Mouse (Mus musculus) megakaryocyte, embryonic 14.5 days (primary cell): ENCODE data around the gene Mgat2.

Experiments
- FLI1 ChIP-seq: IDR thresholded peaks from 2 replicates; pipeline ENCODE4 v1.6.1; 2012; ENCODE audit warnings: low read length, inconsistent platforms, mixed read lengths
- GATA1 ChIP-seq: IDR thresholded peaks from 3 replicates; pipeline ENCODE4 v1.6.1; 2012; ENCODE audit warnings: mixed read lengths, low read length, inconsistent platforms, borderline replicate concordance

DNA sequence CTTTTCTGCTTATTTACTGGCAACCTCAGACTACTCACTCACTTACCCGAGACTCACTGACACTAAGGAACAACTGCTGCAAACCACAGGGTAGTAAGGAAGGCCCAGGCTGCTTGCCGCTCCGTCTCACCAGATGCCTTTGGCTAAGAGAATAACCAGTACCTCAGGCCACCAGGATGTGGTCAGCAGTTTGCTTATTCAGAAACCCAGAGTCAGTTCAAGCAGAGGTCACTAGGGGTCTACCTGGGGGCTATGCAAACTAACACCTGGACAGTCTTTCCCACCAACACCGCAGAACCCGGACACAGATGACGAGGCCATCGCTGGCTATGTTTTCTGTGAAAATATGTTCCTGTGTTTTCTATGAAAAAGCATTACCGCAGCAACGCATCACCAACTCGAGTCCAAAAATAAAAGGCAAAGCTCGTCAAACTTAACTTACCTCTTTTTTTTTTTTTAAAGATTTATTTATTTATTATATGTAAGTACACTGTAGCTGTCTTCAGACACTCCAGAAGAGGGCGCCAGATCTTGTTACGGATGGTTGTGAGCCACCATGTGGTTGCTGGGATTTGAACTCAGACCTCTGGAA, 29.3 kb downstream of the Mgat2 start:
- no peak for TF ChIP-seq GATA1
- TF ChIP-seq FLI1 = no peak
